Mouse (Mus musculus) embryonic fibroblast, embryonic 13.5 days (primary cell): ENCODE data around the gene Stk16. TPM values are rescaled to one million over a fixed set of nuclear protein-coding genes. Genes with fewer than 3 reads are reported as not detected.

Source experiments
- H3K27ac ChIP-seq: 2 replicates; pipeline ENCODE4 v1.5.1; 2012; ENCODE audit warnings: low read length, control low read depth, inconsistent platforms; ENCODE audit not compliant: insufficient read depth
- H3K4me1 ChIP-seq: 2 replicates; pipeline ENCODE4 v1.6.1; 2011; ENCODE audit warnings: low read length; ENCODE audit not compliant: control insufficient read depth, insufficient read depth
- H3K4me3 ChIP-seq: 2 replicates; pipeline ENCODE4 v1.5.1; 2011; ENCODE audit warnings: mild to moderate bottlenecking, control low read depth, low read length; ENCODE audit not compliant: insufficient read depth
- CTCF ChIP-seq: IDR thresholded peaks from 2 replicates; pipeline ENCODE4 v1.5.1; 2011; ENCODE audit warnings: mild to moderate bottlenecking, control low read depth, low read length, moderate library complexity, borderline replicate concordance; ENCODE audit not compliant: insufficient read depth
- POLR2A ChIP-seq: IDR thresholded peaks from 2 replicates; pipeline ENCODE4 v1.6.1; 2011; ENCODE audit warnings: low read depth, mild to moderate bottlenecking, control low read depth, low read length, moderate library complexity
- polyA plus RNA-seq: library from polyadenylated mRNA; stranded (reverse); fragments of >200 nt; gene quantifications from 2 replicates; pipeline ENCODE4 v1.2.4, GENCODE M21; 2011; ENCODE audit warnings: low read depth; ENCODE audit not compliant: missing spikeins, insufficient read length

Gene Stk16
- polyA plus RNA-seq, 1 experiment = 59.4 TPM

DNA sequence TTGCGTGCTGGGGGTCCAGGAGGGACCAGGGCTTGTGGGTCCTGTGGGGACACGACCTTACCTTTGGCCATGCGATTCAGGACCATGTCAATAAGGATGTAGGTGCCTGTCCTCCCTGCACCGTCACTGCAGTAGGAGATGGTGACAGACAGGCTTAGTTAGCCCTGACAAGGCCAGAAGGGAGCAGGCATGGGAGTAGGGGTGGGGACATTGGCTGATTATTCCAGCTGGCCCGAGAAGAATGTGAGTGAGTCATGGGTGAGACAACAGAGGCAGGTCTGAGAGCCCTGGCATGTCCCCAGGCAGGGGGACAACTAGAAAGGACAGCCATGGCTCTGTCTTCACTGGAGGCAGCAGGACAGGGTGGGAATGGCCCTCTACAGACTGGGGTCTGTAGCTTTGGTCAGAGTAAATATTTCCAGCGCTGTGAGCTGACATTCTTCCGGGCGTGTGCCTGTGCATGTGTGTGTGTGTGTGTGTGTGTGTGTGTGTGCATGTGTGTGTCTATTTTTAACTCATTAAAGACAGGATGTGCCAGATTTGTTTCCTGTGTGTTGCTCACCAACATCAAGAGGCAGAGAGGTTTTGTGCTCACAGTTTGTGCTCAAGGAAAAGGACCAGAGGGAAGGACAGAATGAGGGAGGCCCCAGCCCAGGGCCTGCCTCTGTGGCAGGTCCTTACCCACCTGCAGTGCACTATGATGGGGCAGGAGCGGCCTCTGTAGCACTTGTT lies 37.6 kb downstream of the Stk16 start:
- TF ChIP-seq CTCF = no peak
- peak; percentile 38; the same call in 1 of the 2 replicates for TF ChIP-seq POLR2A
- Histone ChIP-seq H3K4me3 (no peak overlapping the region), H3K4me1 (peaks cover 12% of the 10 kb centered on the region), H3K27ac (peak overlapping the region; percentile 91)

DNA sequence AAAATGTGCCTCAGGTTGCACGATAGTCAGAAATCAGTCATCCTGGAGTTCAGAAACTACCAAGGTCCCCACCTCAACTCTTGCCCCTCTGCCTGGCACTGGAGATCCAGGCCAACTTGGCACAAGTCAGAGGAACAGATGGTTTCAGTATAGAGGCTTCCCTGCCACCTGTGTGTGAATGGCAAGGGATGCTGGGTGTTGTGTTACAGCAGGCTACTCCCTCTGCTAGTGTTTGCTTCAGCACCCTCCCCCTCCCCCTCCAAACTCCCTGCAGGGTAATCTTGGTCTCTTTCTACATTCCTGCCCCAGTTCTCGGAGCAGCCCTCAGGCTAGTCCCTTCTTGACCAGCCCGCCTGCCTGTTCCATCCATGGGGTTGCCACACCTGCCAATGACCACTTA lies 39.9 kb downstream of the Stk16 start:
- TF ChIP-seq CTCF (no peak), POLR2A (no peak)
- Histone ChIP-seq H3K27ac (no peak overlapping the region), H3K4me3 (no peak overlapping the region), H3K4me1 (peaks cover 12% of the 10 kb centered on the region)

DNA sequence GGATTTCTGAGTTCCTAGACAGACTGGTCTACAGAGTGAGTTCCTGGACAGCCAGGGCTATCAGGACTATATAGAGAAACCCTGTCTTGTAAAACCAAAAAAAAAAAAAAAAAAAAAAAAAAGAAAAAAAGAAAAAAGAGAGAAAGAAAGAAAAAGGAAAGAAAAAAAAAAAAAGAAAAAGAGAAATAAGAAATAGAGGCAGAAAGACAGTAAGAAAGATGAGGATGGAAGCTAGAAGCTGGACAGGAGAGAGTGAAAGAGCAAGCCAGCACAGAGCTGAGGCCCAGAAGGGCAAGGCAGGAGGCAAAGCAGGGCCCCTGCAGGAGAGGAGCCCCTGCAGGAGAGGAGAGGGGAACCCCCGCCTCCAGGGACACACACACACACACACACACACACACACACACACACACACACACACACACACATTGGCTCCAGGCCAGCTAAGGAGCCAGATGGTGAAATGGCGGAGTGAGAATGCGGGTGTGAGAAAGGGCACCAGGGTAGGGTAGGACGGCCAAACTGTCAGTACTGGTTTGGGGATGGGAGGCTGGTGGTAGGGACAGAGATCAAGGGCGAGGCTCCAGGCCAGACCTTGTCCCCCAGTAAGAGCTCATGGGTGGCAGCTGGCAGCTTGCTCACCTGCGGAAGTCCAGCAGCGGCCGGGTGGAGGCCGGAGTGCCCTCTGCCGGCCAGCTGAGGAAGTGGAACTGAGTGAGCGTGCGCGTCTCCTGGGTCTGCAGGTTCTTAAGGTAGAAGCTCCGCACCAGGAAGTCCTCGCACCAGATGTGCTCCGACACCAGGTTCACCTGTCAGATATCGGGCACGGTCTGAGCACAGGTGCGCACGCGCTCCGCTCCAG lies 40.7 kb downstream of the Stk16 start:
- peaks cover 12% of the 10 kb centered on the region for H3K4me1 ChIP-seq
- no peak overlapping the region for H3K4me3 ChIP-seq
- no peak overlapping the region for H3K27ac ChIP-seq
- TF ChIP-seq POLR2A (no peak), CTCF (peak; percentile 79)

DNA sequence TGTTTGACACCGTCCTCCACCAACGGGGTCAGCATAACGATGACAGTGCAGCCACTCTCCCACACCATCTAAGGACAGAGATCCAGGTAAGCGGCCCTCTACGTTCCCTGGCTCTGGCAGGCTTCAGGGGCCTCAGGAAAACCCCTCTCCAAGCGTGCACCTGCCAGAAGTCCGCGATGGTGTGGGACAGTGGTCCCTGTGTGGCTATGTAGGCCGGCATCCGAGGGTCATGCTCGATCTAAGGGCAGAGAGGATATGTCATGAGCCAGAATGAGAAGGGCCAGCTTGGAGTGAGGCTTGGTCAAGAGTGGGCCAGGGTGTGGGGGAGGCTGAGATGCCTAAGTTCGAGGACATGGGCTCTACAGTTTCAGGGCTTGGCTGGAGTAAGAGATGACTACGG lies 41.7 kb downstream of the Stk16 start:
- Histone ChIP-seq H3K4me3 (no peak overlapping the region), H3K27ac (no peak overlapping the region), H3K4me1 (peaks cover 12% of the 10 kb centered on the region)
- no peak for TF ChIP-seq POLR2A
- TF ChIP-seq CTCF = no peak

DNA sequence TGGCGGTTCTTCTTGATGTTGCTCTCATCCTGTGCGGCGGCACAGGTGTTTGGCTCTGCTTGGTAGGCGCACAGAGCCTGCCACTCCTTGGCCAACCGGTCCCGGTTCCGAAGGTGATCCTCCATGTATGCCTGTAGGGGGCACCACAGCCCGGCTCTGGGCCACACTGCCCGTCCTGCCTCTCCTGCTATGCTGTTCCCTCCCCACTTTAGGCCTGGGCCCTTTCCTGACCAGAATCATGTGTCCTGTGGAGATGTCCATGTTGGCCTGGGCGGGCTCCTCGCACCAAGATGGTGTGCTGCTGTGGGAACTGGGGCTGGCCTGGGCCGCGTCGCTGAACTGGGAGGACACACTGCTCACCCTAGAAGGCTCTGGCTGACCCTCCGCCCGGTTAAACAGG lies 42.4 kb downstream of the Stk16 start:
- H3K27ac ChIP-seq = no peak overlapping the region
- H3K4me1 ChIP-seq = peaks cover 5% of the 10 kb centered on the region; the same call in 1 of the 2 replicates
- TF ChIP-seq CTCF = no peak
- no peak for TF ChIP-seq POLR2A
- no peak overlapping the region for H3K4me3 ChIP-seq

DNA sequence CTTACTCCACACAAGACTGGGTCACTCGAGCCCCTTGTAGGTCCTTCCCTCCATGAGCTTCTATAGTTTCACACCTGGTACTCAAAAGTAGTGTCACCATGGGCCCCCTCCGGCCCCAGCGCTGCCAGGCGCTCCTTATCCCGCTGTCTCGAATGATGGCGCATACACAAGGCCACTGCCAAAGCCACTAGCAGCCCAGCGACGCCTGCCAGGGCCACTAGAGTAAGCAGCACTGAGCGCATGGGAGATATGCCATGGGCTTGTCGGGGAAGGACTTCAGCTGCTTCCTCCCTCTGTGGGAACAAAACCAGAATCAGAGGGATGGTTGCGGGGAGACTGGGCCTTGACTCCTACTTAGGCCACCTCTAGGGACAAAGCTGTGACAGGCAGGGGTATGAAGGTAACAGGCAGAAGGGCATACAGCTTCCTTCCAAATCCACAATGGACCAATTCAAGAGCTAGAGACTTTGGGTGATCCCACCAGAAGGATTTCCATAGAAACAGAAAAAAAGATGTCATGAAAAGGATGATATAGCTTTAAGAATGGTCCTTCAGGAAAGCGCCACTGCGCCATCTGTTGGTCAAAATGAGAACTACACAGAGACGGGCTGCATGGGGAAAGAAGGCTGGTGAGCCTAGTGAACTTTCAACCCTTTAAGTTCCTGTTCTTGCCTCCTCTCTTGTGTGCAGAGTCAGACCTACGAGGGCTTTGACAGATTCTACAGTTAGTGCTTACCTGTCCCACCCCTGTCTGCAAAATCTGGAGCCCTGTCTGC lies 43.4 kb downstream of the Stk16 start:
- H3K4me3 ChIP-seq = no peak overlapping the region
- H3K27ac ChIP-seq = no peak overlapping the region
- TF ChIP-seq POLR2A (no peak), CTCF (peak; percentile 52; the same call in 1 of the 2 replicates)
- no peaks in the 10 kb centered on the region for H3K4me1 ChIP-seq

DNA sequence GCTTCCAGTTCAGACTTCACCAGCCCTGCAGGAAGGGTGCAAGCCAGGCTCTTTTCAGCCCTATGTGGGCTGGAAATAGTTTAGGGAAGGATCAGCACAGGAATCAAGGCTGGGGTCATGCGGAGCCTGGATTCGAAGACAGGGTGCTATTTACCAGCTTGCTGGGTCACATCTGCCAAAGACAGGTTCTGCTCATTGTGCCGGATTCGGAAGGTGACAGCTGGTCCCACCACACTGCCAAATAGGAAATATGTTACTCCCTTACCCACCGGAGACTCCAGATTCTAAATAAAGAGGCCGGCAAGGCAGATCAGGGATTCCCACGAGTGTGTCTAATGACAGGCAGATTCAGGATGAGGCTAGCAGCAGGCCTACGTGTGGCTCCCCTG lies 44.0 kb downstream of the Stk16 start:
- H3K4me1 ChIP-seq = no peaks in the 10 kb centered on the region
- no peak overlapping the region for H3K4me3 ChIP-seq
- H3K27ac ChIP-seq = no peak overlapping the region
- no peak for TF ChIP-seq CTCF
- TF ChIP-seq POLR2A = no peak

DNA sequence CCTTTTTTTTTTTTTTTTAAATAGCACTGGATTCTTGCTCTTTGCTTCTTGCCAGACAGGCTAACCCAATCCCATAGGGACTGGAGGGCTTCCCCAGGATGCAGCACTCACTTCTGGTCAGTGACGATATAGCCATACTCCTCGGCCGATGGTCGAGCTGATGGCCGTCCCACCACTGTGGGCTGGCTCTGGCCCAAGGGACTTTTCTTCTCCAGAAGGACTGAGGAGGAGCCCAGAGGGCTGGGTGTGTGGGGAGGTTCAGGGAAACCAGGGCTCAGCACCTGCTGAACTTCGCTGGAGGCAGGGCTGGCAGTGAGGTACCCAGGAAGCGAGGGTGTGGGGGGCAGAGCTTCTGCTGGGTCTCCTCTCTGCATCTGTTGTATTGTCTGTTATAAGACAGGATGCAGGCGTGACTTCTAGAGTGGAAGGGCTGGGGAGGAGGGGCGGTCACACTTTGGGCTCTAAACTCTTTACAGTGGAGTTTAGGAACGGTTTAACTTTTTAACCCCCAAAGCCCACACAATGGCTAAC lies 44.9 kb downstream of the Stk16 start:
- H3K4me3 ChIP-seq = no peak overlapping the region
- TF ChIP-seq CTCF (no peak), POLR2A (no peak)
- no peak overlapping the region for H3K27ac ChIP-seq
- H3K4me1 ChIP-seq = no peaks in the 10 kb centered on the region

DNA sequence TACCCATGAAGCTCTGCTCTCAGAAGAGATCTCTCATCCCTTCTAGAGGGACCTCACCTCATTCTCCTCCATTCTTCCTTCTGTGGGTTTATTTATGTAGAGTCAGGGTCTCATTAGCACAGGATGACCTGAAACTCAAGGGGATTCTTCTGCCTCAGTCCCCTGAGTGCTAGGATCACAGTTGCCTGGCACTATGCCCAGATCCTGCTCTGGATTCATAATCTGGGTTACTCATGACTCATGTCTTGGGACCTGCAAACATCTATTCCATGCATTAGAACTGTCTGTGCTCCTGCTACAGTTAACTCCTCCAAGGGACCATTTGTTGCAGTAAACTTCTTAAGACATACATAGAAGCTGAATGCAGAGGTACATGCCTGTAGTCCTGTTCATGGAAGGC lies 50.6 kb downstream of the Stk16 start:
- H3K4me3 ChIP-seq = no peak overlapping the region
- TF ChIP-seq POLR2A (no peak), CTCF (no peak)
- no peak overlapping the region for H3K27ac ChIP-seq
- H3K4me1 ChIP-seq = peaks cover 6% of the 10 kb centered on the region; the same call in 1 of the 2 replicates
